Mouse (Mus musculus) embryonic facial prominence, embryonic 14.5 days (tissue): ENCODE data around the gene Wdr5b. TPM values are rescaled to one million over a fixed set of nuclear protein-coding genes. Genes with fewer than 3 reads are reported as not detected.
"Not testable (repeated sequence)": the region's sequence is repeated elsewhere in the genome, so short reads cannot be mapped to it uniquely, and the experiment has no call there.

Experiments used
- ATAC-seq: fragments of 200-750 bp; cut with Nextera tagmentation; 2 replicates; pipeline ENCODE4 v1.8.0; 2017; ENCODE audit warnings: low read depth, moderate number of reproducible peaks, moderate TSS enrichment
- DNase-seq: peaks from one replicate; pipeline ENCODE4 v3.0.0-alpha.2; 2015; ENCODE audit warnings: low spot score
- H3K27ac ChIP-seq: fragments of 300-500 bp; sonication (generic); replicated peaks from 2 replicates; pipeline ENCODE4 v1.5.1; 2014; ENCODE audit warnings: low read depth, mild to moderate bottlenecking, low read length, moderate library complexity
- H3K27me3 ChIP-seq: fragments of 300-500 bp; sonication (generic); replicated peaks from 2 replicates; pipeline ENCODE4 v1.6.1; 2014; ENCODE audit warnings: low read length; ENCODE audit not compliant: control insufficient read depth, insufficient read depth
- H3K36me3 ChIP-seq: fragments of 300-500 bp; sonication (generic); 2 replicates; pipeline ENCODE4 v1.6.1; 2014; ENCODE audit warnings: low read length, mixed read lengths; ENCODE audit not compliant: control insufficient read depth, insufficient read depth
- H3K4me1 ChIP-seq: fragments of 300-500 bp; sonication (generic); 2 replicates; pipeline ENCODE4 v1.6.1; 2014; ENCODE audit warnings: antibody characterized with exemption, low read length; ENCODE audit not compliant: control insufficient read depth, insufficient read depth
- H3K4me2 ChIP-seq: fragments of 300-500 bp; sonication (generic); 2 replicates; pipeline ENCODE4 v1.6.1; 2014; ENCODE audit warnings: low read depth, mild to moderate bottlenecking, low read length, moderate library complexity, mixed read lengths
- H3K4me3 ChIP-seq: fragments of 300-500 bp; sonication (generic); 2 replicates; pipeline ENCODE4 v1.5.1; 2014; ENCODE audit warnings: low read depth, mild to moderate bottlenecking, low read length
- H3K9ac ChIP-seq: fragments of 300-500 bp; sonication (generic); 2 replicates; pipeline ENCODE4 v1.6.1; 2014; ENCODE audit warnings: low read depth, mild to moderate bottlenecking, low read length, moderate library complexity, mixed read lengths
- H3K9me3 ChIP-seq: fragments of 300-500 bp; sonication (generic); 2 replicates; pipeline ENCODE4 v1.6.1; 2016; ENCODE audit warnings: low read length; ENCODE audit not compliant: control insufficient read depth
- WGBS: fragments of 180-500 bp; shearing (Covaris S2); extraction: QIAGEN DNeasy Blood & Tissue Kit; methylation state at CpG from one replicate; pipeline ENCODE4 v1.1.7; 2014; 5-methylcytosine and 5-hydroxymethylcytosine counted together
- polyA plus RNA-seq: library from polyadenylated mRNA; unstranded; fragments of >200 nt; fragmentation: Nextera tagmentation; extraction: Ambion mirVana; gene quantifications from 2 replicates; pipeline ENCODE4 v1.2.1, GENCODE M21; 2014

Gene Wdr5b
- polyA plus RNA-seq, 1 experiment from 2014 or later, result 9.7 TPM

- no peaks in the 10 kb centered on the region for H3K9me3 ChIP-seq
- H3K4me1 ChIP-seq, result peaks cover 11% of the 10 kb centered on the region
- 81% methylated on average over 10 of the region's 10 CpGs for WGBS
- H3K4me3 ChIP-seq, result no peak overlapping the region
- no peaks in the 10 kb centered on the region for H3K27me3 ChIP-seq
- no peak overlapping the region for H3K27ac ChIP-seq
- DNase-seq (no peak), ATAC-seq (no peak)
- H3K36me3 ChIP-seq, result peaks cover 52% of the 10 kb centered on the region
- no peak overlapping the region for H3K9ac ChIP-seq
- no peak overlapping the region for H3K4me2 ChIP-seq
Observed at GRCm38 (mm10) chr16:36043073-36043472, 2.1 kb downstream of the Wdr5b start.

- ATAC-seq, result no peak
- no peak overlapping the region for H3K27ac ChIP-seq
- H3K4me3 ChIP-seq, result no peak overlapping the region
- no peaks in the 10 kb centered on the region for H3K27me3 ChIP-seq
- no peak overlapping the region for H3K4me2 ChIP-seq
- H3K4me1 ChIP-seq, result peaks cover 11% of the 10 kb centered on the region
- H3K36me3 ChIP-seq, result peaks cover 61% of the 10 kb centered on the region
- H3K9me3 ChIP-seq, result no peaks in the 10 kb centered on the region
- WGBS, result 89% methylated on average over 4 of the region's 4 CpGs
- no peak for DNase-seq
- no peak overlapping the region for H3K9ac ChIP-seq
Observed at GRCm38 (mm10) chr16:36043964-36044363, 3.0 kb downstream of the Wdr5b start.

- no peak overlapping the region for H3K4me3 ChIP-seq
Observed at GRCm38 (mm10) chr16:36047538-36047937, 6.5 kb downstream of the Wdr5b start.

GRCm38 (mm10) chr16:36051491-36051890 lies 10.5 kb downstream of the Wdr5b start:
- H3K4me1 ChIP-seq, result no peaks in the 10 kb centered on the region

More at GRCm38 (mm10) chr16:36047538-36047937, 6.5 kb downstream of the Wdr5b start:
- DNase-seq (no peak), ATAC-seq (no peak)
- 87% methylated on average over 4 of the region's 4 CpGs for WGBS
- H3K27me3 ChIP-seq, result no peaks in the 10 kb centered on the region
- H3K27ac ChIP-seq, result no peak overlapping the region
- no peak overlapping the region for H3K4me2 ChIP-seq
- peaks cover 2% of the 10 kb centered on the region for H3K4me1 ChIP-seq
- no peak overlapping the region for H3K9ac ChIP-seq
- no peaks in the 10 kb centered on the region for H3K9me3 ChIP-seq
- peaks cover 96% of the 10 kb centered on the region for H3K36me3 ChIP-seq

GRCm38 (mm10) chr16:36053524-36054275 lies 12.7 kb downstream of the Wdr5b start:
- ATAC-seq (no peak), DNase-seq (no peak)
- Histone ChIP-seq H3K4me3 (no peak overlapping the region), H3K27me3 (no peaks in the 10 kb centered on the region), H3K9me3 (no peaks in the 10 kb centered on the region), H3K27ac (no peak overlapping the region), H3K4me2 (no peak overlapping the region), H3K4me1 (no peaks in the 10 kb centered on the region), H3K36me3 (peaks cover 46% of the 10 kb centered on the region), H3K9ac (no peak overlapping the region)
- 82% methylated on average over 6 of the region's 6 CpGs for WGBS

More at GRCm38 (mm10) chr16:36051491-36051890, 10.5 kb downstream of the Wdr5b start:
- Histone ChIP-seq H3K4me2 (no peak overlapping the region), H3K27me3 (no peaks in the 10 kb centered on the region), H3K27ac (no peak overlapping the region), H3K4me3 (no peak overlapping the region), H3K9ac (no peak overlapping the region), H3K9me3 (no peaks in the 10 kb centered on the region), H3K36me3 (peaks cover 68% of the 10 kb centered on the region)
- no peak for DNase-seq
- 83% methylated on average over 6 of the region's 6 CpGs for WGBS
- no peak for ATAC-seq

GRCm38 (mm10) chr16:36054920-36055319 lies 13.9 kb downstream of the Wdr5b start:
- Histone ChIP-seq H3K4me3 (no peak overlapping the region), H3K27me3 (no peaks in the 10 kb centered on the region), H3K4me2 (no peak overlapping the region), H3K9ac (no peak overlapping the region), H3K9me3 (no peaks in the 10 kb centered on the region), H3K36me3 (peaks cover 34% of the 10 kb centered on the region), H3K4me1 (no peaks in the 10 kb centered on the region), H3K27ac (no peak overlapping the region)
- 93% methylated on average over 8 of the region's 8 CpGs for WGBS
- no peak for DNase-seq
- ATAC-seq, result no peak

- H3K27ac ChIP-seq, result no peak overlapping the region
- no peak overlapping the region for H3K9ac ChIP-seq
- no peak overlapping the region for H3K4me2 ChIP-seq
- peaks cover 19% of the 10 kb centered on the region for H3K36me3 ChIP-seq
- no peaks in the 10 kb centered on the region for H3K9me3 ChIP-seq
- no peaks in the 10 kb centered on the region for H3K4me1 ChIP-seq
- WGBS, result 94% methylated on average over 11 of the region's 11 CpGs
- no peaks in the 10 kb centered on the region for H3K27me3 ChIP-seq
- DNase-seq, result no peak
- no peak for ATAC-seq
- H3K4me3 ChIP-seq, result no peak overlapping the region
Observed at GRCm38 (mm10) chr16:36056416-36056815, 15.4 kb downstream of the Wdr5b start.

GRCm38 (mm10) chr16:36057933-36058475 lies 17.0 kb downstream of the Wdr5b start:
- Histone ChIP-seq H3K9me3 (no peaks in the 10 kb centered on the region), H3K27ac (no peak overlapping the region), H3K27me3 (no peaks in the 10 kb centered on the region), H3K4me1 (no peaks in the 10 kb centered on the region), H3K4me2 (no peak overlapping the region), H3K9ac (no peak overlapping the region), H3K4me3 (no peak overlapping the region), H3K36me3 (peaks cover 7% of the 10 kb centered on the region; the same call in 1 of the 2 replicates)
- no peak for DNase-seq
- WGBS, result 71% methylated on average over 8 of the region's 8 CpGs
- no peak for ATAC-seq

- ATAC-seq, H3K9me3 ChIP-seq, H3K9ac ChIP-seq, DNase-seq, H3K27ac ChIP-seq, H3K36me3 ChIP-seq, H3K4me3 ChIP-seq, H3K4me1 ChIP-seq, H3K4me2 ChIP-seq, H3K27me3 ChIP-seq: not testable (repeated sequence)
- WGBS, result 95% methylated on average over 1 of the region's 1 CpGs
Observed at GRCm38 (mm10) chr16:36062534-36062933, 21.5 kb downstream of the Wdr5b start.
